Mouse (Mus musculus) c-Kit-positive CD71-negative TER-119-negative erythroid progenitor cells, embryonic 14.5 days (primary cell): ENCODE measurements around the gene Gm42906.

Experiments
- DNase-seq: peaks from one replicate; pipeline ENCODE4 v3.0.0-alpha.2; 2013; ENCODE audit warnings: low read depth

Gene Gm42906

GRCm38 (mm10) chr5:151298371-151298770 lies 129.6 kb downstream of the Gm42906 start:
- DNase-seq: no peak

- DNase-seq: no peak
Measured at GRCm38 (mm10) chr5:151296244-151296643, 131.7 kb downstream of the Gm42906 start.

GRCm38 (mm10) chr5:151293591-151293990 lies 134.4 kb downstream of the Gm42906 start:
- DNase-seq: no peak

- peak; percentile 8 for DNase-seq
Measured at GRCm38 (mm10) chr5:151292310-151292709, 135.7 kb downstream of the Gm42906 start.

- no peak for DNase-seq
Measured at GRCm38 (mm10) chr5:151286331-151286730, 141.6 kb downstream of the Gm42906 start.

GRCm38 (mm10) chr5:151279531-151279930 lies 148.4 kb downstream of the Gm42906 start:
- no peak for DNase-seq

- DNase-seq: no peak
Measured at GRCm38 (mm10) chr5:151277927-151278326, 150.0 kb downstream of the Gm42906 start.

GRCm38 (mm10) chr5:151275986-151276385 lies 152.0 kb downstream of the Gm42906 start:
- no peak for DNase-seq

GRCm38 (mm10) chr5:151274265-151274664 lies 153.7 kb downstream of the Gm42906 start:
- DNase-seq: no peak

GRCm38 (mm10) chr5:151270815-151271214 lies 157.1 kb downstream of the Gm42906 start:
- no peak for DNase-seq

- DNase-seq: no peak
Measured at GRCm38 (mm10) chr5:151266896-151267634, 160.9 kb downstream of the Gm42906 start.

GRCm38 (mm10) chr5:151261558-151261957 lies 166.4 kb downstream of the Gm42906 start:
- DNase-seq: no peak

- DNase-seq: no peak
Measured at GRCm38 (mm10) chr5:151252213-151252612, 175.8 kb downstream of the Gm42906 start.

- DNase-seq: no peak
Measured at GRCm38 (mm10) chr5:151251656-151252055, 176.3 kb downstream of the Gm42906 start.

- no peak for DNase-seq
Measured at GRCm38 (mm10) chr5:151248671-151249620, 179.0 kb downstream of the Gm42906 start.

GRCm38 (mm10) chr5:151248084-151248483 lies 179.9 kb downstream of the Gm42906 start:
- DNase-seq: no peak

- DNase-seq: no peak
Measured at GRCm38 (mm10) chr5:151247115-151247875, 180.7 kb downstream of the Gm42906 start.

GRCm38 (mm10) chr5:151246287-151246686 lies 181.7 kb downstream of the Gm42906 start:
- peak; percentile 22 for DNase-seq

GRCm38 (mm10) chr5:151245571-151245970 lies 182.4 kb downstream of the Gm42906 start:
- DNase-seq: no peak

GRCm38 (mm10) chr5:151238730-151239129 lies 189.2 kb downstream of the Gm42906 start:
- no peak for DNase-seq

GRCm38 (mm10) chr5:151236411-151236810 lies 191.6 kb downstream of the Gm42906 start:
- no peak for DNase-seq

GRCm38 (mm10) chr5:151233400-151234031 lies 194.4 kb downstream of the Gm42906 start, which contains the start of gene Stard13:
Stard13 (minus strand) TSS chr5:151233836.
- no peak for DNase-seq
